Mouse (Mus musculus) midbrain, embryonic 14.5 days (tissue): ENCODE results near the gene Clpsl2. TPM values are rescaled to one million over a fixed set of nuclear protein-coding genes. Genes with fewer than 3 reads are reported as not detected.

Experiments
- ATAC-seq: fragments of 200-750 bp; cut with Nextera tagmentation; 2 replicates; pipeline ENCODE4 v1.8.0; 2017; ENCODE audit warnings: moderate number of reproducible peaks, moderate library complexity; ENCODE audit not compliant: low FRiP score, low TSS enrichment
- DNase-seq: peaks from one replicate; pipeline ENCODE4 v3.0.0-alpha.2; 2015
- H3K27ac ChIP-seq: fragments of 300-500 bp; sonication (generic); replicated peaks from 2 replicates; pipeline ENCODE4 v1.5.1; 2014; ENCODE audit warnings: mild to moderate bottlenecking, low read depth, low read length, moderate library complexity
- H3K27me3 ChIP-seq: fragments of 300-500 bp; sonication (generic); 2 replicates; pipeline ENCODE4 v1.6.1; 2014; ENCODE audit warnings: low read length, control low read depth, mixed read lengths; ENCODE audit not compliant: control insufficient read depth, insufficient read depth
- H3K36me3 ChIP-seq: fragments of 300-500 bp; sonication (generic); 2 replicates; pipeline ENCODE4 v1.6.1; 2014; ENCODE audit warnings: low read length, control low read depth; ENCODE audit not compliant: control insufficient read depth, insufficient read depth
- H3K4me1 ChIP-seq: fragments of 300-500 bp; sonication (generic); 2 replicates; pipeline ENCODE4 v1.6.1; 2014; ENCODE audit warnings: mild to moderate bottlenecking, antibody characterized with exemption, low read length, control low read depth; ENCODE audit not compliant: control insufficient read depth, insufficient read depth
- H3K4me2 ChIP-seq: fragments of 300-500 bp; sonication (generic); 2 replicates; pipeline ENCODE4 v1.6.1; 2014; ENCODE audit warnings: mild to moderate bottlenecking, low read length, moderate library complexity
- H3K4me3 ChIP-seq: fragments of 300-500 bp; sonication (generic); replicated peaks from 2 replicates; pipeline ENCODE4 v1.5.1; 2014; ENCODE audit warnings: low read depth, low read length
- H3K9ac ChIP-seq: fragments of 300-500 bp; sonication (generic); replicated peaks from 2 replicates; pipeline ENCODE4 v1.6.1; 2014; ENCODE audit warnings: mild to moderate bottlenecking, low read length, moderate library complexity
- H3K9me3 ChIP-seq: fragments of 300-500 bp; sonication (generic); 2 replicates; pipeline ENCODE4 v1.6.1; 2016; ENCODE audit warnings: low read length, control low read depth, mixed read lengths; ENCODE audit not compliant: control insufficient read depth
- WGBS: fragments of 180-500 bp; shearing (Covaris S2); extraction: QIAGEN DNeasy Blood & Tissue Kit; methylation state at CpG from one replicate; pipeline ENCODE4 v1.1.7; 2014; 5-methylcytosine and 5-hydroxymethylcytosine counted together
- polyA plus RNA-seq: library from polyadenylated mRNA; unstranded; fragments of >200 nt; fragmentation: Nextera tagmentation; extraction: Ambion mirVana; gene quantifications from 2 replicates; pipeline ENCODE4 v1.2.1, GENCODE M21; 2014

The Clpsl2 gene
- polyA plus RNA-seq, 1 experiment from 2014 or later, result not detected

DNA sequence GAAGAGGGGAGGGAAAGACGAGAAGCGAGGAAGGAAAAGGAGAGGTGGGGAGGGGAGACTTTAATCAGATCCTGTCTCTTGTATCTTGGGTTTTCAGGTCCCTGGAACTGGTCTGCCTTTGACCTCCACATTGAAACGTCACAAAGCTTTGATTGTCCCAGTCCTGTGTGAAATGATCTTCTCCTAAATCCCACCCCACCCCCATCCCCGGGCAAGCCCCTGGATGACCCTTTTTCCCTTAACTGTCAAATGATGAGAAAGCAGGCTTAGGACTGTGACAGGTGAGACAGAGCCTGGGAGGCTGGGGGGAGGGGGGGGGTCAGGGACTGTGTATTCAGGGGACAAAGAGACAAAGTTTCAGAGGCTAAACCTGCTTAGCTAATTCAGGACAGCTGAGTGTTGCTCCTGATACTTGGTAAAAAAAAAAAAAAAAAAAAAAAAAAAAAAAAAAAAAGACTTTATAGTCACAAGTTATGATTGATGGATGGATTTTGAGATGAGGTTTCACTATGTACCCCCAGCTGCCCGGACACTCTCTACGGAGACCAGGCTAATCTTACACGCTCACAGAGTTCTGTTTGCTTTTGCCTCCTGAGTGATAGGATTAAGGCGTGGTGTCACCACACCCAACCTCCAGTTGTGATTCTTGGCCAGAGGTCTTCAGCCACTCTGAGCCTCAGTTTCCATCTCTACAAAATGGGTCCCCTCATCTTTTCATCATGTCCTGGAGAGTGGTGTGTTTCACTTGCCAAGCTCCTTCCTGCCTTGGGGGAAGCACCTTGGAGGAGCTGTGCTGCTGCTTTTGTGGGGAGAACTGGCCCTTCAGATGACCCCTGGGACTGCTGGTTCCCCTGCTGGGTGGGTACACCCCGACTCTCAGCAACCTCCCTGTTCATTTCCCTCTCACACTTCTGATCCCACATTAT, 37.3 kb upstream of the Clpsl2 start:
- ATAC-seq (no peak), DNase-seq (no peak)
- WGBS, result 33% methylated on average over 9 of the region's 9 CpGs
- Histone ChIP-seq H3K9me3 (no peaks in the 10 kb centered on the region), H3K4me2 (no peak overlapping the region), H3K4me3 (no peak overlapping the region), H3K9ac (no peak overlapping the region; the same call in 1 of the 2 replicates), H3K4me1 (0 out of 2 replicates have a peak, but pooled peaks cover 8% of the 10 kb centered on the region), H3K27ac (no peak overlapping the region), H3K27me3 (0 out of 2 replicates have a peak, but pooled peaks cover 5% of the 10 kb centered on the region), H3K36me3 (no peaks in the 10 kb centered on the region)

- WGBS, result 51% methylated on average over 6 of the region's 6 CpGs
- DNase-seq, result no peak
Observed at GRCm38 (mm10) chr17:28512696-28513095, 36.5 kb upstream of the Clpsl2 start.

DNA sequence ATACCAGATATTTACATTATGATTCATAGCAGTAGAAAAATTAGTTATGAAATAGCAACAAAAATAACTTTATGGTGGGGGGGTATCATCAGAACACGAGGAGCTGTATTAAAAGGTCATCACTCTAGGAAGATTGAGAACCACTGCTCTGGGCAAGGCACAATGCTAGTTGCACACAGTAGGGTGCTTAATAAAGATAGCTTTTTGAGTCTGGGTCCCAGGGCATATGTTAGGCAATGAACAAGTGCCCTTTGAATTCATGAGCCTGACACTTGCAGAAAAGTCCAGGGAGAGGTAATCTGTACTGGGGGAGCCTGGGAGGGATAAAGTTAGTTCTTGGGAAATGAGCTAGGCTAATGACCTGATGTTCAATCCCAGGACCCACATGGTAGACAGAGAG, 35.9 kb upstream of the Clpsl2 start:
- Histone ChIP-seq H3K4me2 (no peak overlapping the region), H3K9ac (no peak overlapping the region), H3K4me1 (peaks cover 17% of the 10 kb centered on the region), H3K9me3 (no peaks in the 10 kb centered on the region), H3K27ac (no peak overlapping the region), H3K4me3 (no peak overlapping the region), H3K36me3 (no peaks in the 10 kb centered on the region), H3K27me3 (0 out of 2 replicates have a peak, but pooled peaks cover 10% of the 10 kb centered on the region)
- DNase-seq, result no peak
- 80% methylated on average over 1 of the region's 1 CpGs for WGBS
- no peak for ATAC-seq

More at GRCm38 (mm10) chr17:28512696-28513095, 36.5 kb upstream of the Clpsl2 start:
- H3K36me3 ChIP-seq, result no peaks in the 10 kb centered on the region
- 0 out of 2 replicates have a peak, but pooled peaks cover 10% of the 10 kb centered on the region for H3K27me3 ChIP-seq
- H3K9ac ChIP-seq, result no peak overlapping the region
- no peaks in the 10 kb centered on the region for H3K9me3 ChIP-seq
- no peak overlapping the region for H3K27ac ChIP-seq
- peaks cover 13% of the 10 kb centered on the region for H3K4me1 ChIP-seq
- ATAC-seq, result no peak
- no peak overlapping the region for H3K4me2 ChIP-seq
- no peak overlapping the region for H3K4me3 ChIP-seq

DNA sequence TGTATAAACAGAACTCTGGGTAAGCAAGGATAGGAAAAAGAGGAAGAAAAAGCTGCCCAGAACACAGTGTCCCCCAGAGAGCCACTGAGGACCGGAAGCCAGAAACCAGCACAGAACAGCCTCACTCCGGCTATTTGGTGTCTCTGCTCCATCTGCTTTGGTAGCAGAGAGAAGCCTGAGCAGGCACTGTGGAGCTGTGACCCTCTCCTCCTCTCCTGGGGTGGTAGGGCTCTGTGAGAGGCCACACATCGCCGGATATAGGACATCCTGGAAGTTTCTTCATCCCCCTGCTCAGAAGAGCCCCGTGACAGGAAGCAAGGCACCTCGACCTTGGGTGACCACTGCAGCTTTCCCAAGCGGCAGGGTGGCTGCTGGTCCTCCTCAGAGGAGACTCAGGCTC, 35.4 kb upstream of the Clpsl2 start:
- Histone ChIP-seq H3K4me3 (no peak overlapping the region), H3K27me3 (peaks cover 10% of the 10 kb centered on the region; the same call in 1 of the 2 replicates), H3K9me3 (no peaks in the 10 kb centered on the region), H3K36me3 (no peaks in the 10 kb centered on the region), H3K27ac (no peak overlapping the region), H3K4me1 (peaks cover 17% of the 10 kb centered on the region), H3K9ac (no peak overlapping the region), H3K4me2 (no peak overlapping the region)
- DNase-seq (no peak), ATAC-seq (no peak)
- 69% methylated on average over 7 of the region's 7 CpGs for WGBS

DNA sequence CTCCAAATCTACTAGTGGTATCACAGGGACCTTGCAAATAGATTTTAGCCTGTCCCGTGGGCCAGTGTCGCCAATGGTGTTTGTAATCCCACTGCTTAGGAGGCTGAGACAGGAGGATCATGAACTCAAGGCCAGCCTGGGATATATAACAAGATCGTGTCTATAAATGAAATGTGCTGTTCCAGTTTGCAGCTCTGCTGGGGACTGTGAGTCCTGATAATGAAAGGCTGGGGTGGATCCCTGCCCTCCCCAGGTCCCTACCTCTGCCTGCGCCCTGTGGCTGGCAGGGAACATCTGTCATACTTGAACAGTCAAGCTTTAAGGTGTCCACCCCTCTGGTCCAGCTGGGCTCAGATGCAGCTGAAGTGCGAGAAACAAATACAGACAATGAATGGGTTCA, 34.7 kb upstream of the Clpsl2 start:
- Histone ChIP-seq H3K9me3 (no peaks in the 10 kb centered on the region), H3K36me3 (no peaks in the 10 kb centered on the region), H3K4me2 (no peak overlapping the region), H3K4me3 (no peak overlapping the region), H3K27me3 (peaks cover 10% of the 10 kb centered on the region; the same call in 1 of the 2 replicates), H3K4me1 (peaks cover 17% of the 10 kb centered on the region), H3K9ac (no peak overlapping the region), H3K27ac (no peak overlapping the region)
- DNase-seq (no peak), ATAC-seq (no peak)
- WGBS, result 52% methylated on average over 5 of the region's 5 CpGs

DNA sequence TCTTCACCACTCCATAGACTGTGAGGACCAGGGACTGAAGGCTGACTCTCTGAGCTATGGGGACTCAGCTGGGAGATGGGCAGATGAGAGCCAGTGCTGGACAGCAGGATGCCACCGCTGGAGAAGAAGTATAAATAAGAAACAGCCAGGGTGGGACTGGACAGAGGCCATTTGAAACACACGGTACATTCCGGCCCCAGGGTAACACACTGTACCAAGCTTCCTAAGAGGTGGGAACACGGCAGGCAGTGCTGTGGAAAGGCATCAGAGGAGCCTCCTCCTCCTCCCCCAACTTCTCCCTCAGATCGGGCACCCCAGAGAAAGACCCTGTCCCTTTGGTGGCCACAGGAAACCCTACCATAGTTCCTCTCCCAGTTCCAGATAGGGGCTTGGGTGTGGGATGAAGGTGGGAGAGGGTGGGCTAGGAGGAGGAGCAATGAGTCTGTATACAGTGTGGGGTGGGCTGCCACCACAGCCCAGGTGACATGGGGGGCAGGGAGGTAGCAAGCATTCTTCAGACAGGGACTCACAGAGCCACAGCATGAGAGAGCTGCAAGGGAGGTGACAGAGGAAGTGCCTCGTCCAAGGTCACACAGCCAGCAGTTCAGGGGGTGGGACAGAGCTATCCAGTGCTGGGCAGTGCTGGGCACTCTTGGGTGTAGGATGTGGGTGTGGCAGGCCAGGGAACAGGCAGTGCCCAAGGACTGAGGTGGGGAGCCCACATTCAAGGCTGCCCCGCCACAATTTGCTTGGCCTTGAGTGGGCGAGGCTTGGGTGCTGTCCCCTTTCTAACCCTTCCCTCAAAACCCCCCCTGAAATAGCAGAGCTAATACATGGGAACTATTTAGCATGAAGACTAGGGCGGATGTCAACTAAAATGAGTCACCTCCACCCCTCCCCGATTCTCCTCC, 33.5 kb upstream of the Clpsl2 start:
- DNase-seq, result no peak
- no peak overlapping the region for H3K27ac ChIP-seq
- H3K4me1 ChIP-seq, result peaks cover 15% of the 10 kb centered on the region
- no peak overlapping the region for H3K4me3 ChIP-seq
- H3K27me3 ChIP-seq, result peaks cover 12% of the 10 kb centered on the region; the same call in 1 of the 2 replicates
- no peaks in the 10 kb centered on the region for H3K36me3 ChIP-seq
- H3K9me3 ChIP-seq, result no peaks in the 10 kb centered on the region
- no peak overlapping the region for H3K9ac ChIP-seq
- no peak overlapping the region for H3K4me2 ChIP-seq
- WGBS, result 70% methylated on average over 10 of the region's 10 CpGs
- no peak for ATAC-seq

DNA sequence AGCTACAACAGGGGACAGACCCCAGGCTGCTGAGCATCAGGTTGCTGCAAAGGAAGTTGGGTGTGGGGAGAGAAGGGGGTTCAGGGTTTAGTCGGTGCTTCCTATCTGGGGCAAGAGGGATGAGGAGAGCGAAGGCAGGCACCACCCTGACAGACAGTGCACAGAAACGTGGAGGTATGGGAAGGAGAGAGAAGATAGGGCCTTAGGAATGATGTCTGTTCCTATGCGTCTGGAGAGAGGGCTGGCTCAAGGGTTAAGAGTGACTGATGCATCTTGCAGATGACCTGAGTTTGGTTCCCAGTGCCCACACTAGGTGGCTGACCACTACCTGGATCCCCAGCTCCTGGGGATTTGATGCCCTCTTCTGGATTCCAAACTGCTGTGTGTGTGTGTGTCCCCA, 32.3 kb upstream of the Clpsl2 start:
- H3K4me1 ChIP-seq, result peaks cover 11% of the 10 kb centered on the region
- 74% methylated on average over 4 of the region's 4 CpGs for WGBS
- no peaks in the 10 kb centered on the region for H3K9me3 ChIP-seq
- no peak overlapping the region for H3K4me3 ChIP-seq
- H3K27me3 ChIP-seq, result peaks cover 18% of the 10 kb centered on the region; the same call in 1 of the 2 replicates
- no peak for ATAC-seq
- no peak for DNase-seq
- H3K27ac ChIP-seq, result no peak overlapping the region
- peak overlapping the region; percentile 70; the same call in 1 of the 2 replicates for H3K4me2 ChIP-seq
- H3K9ac ChIP-seq, result peak overlapping the region; percentile 47; the same call in 1 of the 2 replicates
- no peaks in the 10 kb centered on the region for H3K36me3 ChIP-seq

GRCm38 (mm10) chr17:28517441-28517955, 31.7 kb upstream of the Clpsl2 start, which contains the start of gene Fkbp5:
Fkbp5 (minus strand) TSS chr17:28517527.
- WGBS, result 2% methylated on average over 16 of the region's 16 CpGs
- Histone ChIP-seq H3K27me3 (peaks cover 18% of the 10 kb centered on the region; the same call in 1 of the 2 replicates), H3K9ac (peak within 1 kb of the TSS; percentile 47), H3K4me3 (peak within 1 kb of the TSS; percentile 39), H3K4me1 (peaks cover 11% of the 10 kb centered on the region), H3K27ac (peak within 1 kb of the TSS; percentile 43; the same call in 1 of the 2 replicates), H3K9me3 (no peaks in the 10 kb centered on the region), H3K36me3 (no peaks in the 10 kb centered on the region), H3K4me2 (peak within 1 kb of the TSS; percentile 70)
- peak; percentile 47 for ATAC-seq
- DNase-seq, result peak; percentile 82
